Mouse (Mus musculus) large intestine, adult 2 months (tissue): Measurements from ENCODE around the gene Lrrc61. TPM values are rescaled to one million over a fixed set of nuclear protein-coding genes. Genes with fewer than 3 reads are reported as not detected.

Source experiments
- DNase-seq: peaks from one replicate; pipeline ENCODE4 v3.0.0-alpha.2; 2012; ENCODE audit warnings: low read depth, low spot score
- WGBS: fragments of 180-500 bp; shearing (Covaris S2); methylation state at CpG from one replicate; pipeline ENCODE4 v1.1.7; 2018; 5-methylcytosine and 5-hydroxymethylcytosine counted together
- polyA plus RNA-seq: library from polyadenylated mRNA; depleted of rRNA; stranded (reverse); fragments of >200 nt; gene quantifications from 2 replicates; pipeline ENCODE4 v1.2.3, GENCODE M21; 2012

Gene Lrrc61
- polyA plus RNA-seq, 1 experiment: 12.1 TPM

DNA sequence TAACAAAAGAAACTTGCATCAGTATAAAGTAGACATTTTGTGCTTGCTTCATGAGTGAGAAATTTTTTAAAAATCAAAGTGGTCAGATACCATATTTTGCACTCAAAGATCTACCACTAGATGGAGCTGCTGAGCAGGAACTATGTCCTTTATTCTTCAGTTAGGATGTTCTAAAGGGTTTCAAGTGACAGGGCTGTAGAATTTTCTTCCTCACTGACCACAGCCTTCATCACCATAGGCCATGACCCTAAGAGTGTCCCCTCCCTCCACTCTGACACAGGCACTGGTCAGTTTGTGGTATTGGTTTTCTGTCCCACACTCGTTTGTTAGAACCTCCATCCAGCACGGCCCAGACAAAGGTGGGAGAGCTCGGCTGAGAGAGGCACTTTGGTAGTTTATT lies 27.4 kb downstream of the Lrrc61 start:
- DNase-seq: no peak
- 76% methylated on average over 3 of the region's 3 CpGs for WGBS

DNA sequence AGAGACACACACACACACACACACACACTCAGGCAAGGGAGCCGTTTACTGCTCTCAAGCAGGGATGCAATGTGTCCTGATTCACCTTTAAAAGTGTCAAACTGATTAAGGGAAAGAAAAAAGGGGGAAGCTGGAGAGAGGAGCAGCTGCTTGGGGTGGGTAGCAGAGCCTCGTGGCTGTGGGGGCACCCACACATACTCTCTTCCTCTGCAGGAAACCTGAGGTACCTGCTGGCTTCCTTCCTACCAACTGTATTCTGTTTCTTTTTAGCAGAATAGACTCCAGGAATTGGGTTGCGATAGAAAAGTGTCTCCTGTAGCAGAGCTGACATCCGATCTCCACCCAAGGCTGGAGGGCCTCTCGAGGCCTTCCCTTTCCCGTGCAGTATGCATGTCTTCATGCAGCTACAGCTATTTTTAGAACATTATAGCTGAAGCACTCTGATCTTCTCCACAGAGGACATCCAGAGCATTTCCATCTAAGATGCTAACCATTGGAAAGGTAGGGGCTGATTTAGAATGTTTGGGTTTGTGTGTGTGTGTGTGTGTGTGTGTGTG lies 34.7 kb downstream of the Lrrc61 start, which contains the start of gene Gm45021:
Gene Gm45021 (plus strand): TSS at position 417 of the 557 bp plus-strand sequence.
- WGBS: 74% methylated on average over 6 of the region's 6 CpGs
- DNase-seq: no peak

DNA sequence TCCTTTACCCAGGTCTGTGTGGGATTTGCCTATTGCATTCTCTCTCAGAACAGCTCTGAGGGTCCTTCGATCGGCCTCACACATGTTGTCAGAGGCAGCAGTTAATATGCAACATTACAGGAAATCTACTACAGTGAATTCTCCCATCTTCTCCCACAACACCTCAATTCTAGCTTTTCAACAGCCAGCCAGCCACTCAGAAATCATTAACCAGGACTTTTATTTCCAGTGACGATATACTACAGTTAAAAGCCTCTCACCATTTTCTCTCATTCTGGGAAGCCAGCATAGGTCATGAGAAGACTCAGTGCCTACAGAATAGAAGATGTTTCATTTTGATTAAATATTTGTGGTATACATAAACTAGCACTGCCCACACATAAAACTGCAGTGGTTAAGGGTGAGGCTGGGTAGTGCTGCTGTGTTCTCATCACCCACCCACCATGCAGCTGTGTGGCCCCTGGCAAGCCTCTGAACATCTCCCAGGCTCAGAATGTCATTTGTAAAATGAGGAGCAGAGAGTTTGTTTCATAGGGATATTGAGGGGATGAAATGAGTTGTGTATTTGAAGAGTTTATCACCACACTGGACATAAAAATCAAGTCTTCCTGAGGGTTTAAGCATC lies 36.7 kb downstream of the Lrrc61 start:
- DNase-seq: no peak
- WGBS: 32% methylated on average over 3 of the region's 3 CpGs

DNA sequence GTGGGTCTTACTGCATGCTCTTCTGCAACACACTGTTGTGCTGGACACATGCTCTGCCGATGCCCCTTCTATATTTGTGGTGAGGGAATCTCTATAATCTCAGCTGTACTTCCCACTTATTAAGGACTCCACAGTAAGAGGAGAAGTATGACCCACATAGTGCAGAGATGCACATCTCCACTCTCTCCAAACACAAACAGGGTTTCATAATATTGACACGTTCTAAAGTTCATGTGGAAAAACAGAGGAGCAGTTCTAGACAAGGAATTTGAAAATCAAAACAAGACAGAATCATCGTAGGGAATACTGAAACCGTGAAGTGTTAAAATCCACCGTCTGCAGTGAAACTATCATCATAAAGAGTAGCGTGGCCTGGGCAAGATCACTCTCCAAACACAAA lies 37.3 kb downstream of the Lrrc61 start:
- WGBS: 61% methylated on average over 6 of the region's 6 CpGs
- no peak for DNase-seq

DNA sequence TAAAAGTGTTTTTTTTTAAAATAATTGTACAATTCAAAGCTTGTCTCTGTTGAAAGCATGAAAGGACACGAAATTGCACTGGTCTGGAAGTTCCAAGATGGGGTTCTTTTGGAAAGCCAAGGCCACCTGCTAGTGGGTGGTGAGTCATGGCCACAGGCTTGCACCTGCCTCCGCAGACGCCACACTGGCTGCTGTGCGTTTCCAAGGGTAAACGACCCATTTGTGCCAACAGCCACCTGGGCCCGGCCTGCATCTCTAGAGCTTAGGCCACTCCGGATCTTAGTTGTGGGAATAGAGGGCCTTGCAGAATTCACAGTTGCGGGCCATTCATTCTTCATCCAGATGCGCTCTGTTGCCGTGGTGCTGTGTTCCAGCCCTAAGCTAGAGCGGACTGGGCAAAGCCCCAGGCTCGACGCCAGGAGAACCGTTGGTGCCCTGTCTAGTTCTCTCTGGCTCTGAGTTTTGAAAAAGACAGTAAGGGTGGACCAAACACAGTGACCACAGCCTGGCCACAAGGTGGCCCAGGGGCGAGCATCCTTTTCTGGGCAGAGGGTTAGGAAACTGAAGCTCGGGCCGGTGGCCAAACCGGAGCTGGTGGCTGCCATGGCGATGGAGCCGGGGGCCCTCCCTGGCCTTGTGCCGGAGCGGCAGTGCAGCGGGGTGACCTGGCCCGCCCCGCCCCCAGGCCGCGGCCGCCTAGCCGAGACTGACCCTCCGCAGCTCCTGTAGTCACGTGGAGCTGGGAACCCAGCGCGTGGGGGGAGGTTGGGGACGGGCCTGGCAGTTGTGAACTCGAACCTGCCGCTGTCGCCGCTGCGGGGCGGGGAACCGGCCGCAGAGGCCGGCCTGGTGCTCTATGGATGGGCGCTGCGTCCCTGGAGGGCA lies 38.8 kb downstream of the Lrrc61 start, which contains the start of the genes Repin1 and Gm44965:
Gene Repin1 (plus strand): TSS at position 726 of the 885 bp plus-strand sequence.
Gene Gm44965 (plus strand): TSS at position 784 of the 885 bp plus-strand sequence.
- WGBS: 2% methylated on average over 45 of the region's 45 CpGs
- no peak for DNase-seq

DNA sequence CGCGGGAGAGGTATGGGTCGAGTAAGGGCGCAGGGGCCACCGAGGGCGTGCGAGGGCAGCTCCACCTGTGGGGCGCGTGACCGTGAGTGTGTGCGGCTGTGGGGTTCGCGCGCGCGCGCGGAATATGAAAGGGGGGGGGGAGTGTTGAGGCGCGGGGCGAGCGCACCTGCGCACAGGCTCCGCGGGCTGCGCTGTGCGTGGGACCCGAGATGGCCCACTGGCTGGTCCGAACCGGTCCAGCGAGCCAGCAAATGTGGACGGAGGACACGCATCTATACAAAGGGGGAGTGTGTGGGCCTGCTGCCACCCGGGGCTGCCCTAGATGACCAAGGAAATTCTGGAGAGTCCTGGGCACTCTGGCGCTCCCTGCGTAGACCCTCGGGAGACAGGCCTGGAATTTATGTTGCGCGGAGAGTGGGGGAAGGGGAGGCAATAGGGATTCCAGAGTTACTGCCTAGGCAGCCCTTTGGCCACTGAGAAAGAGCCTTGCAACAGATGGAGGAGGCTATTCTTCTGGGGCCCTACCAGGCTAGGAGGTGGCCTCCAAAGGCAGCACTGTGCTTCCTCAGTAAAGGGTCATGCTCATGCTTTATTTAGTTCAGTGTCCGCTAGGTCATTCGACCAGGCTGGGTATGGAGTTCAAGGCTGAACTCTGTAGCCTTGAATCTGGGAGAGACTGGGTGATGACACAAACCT lies 39.6 kb downstream of the Lrrc61 start:
- no peak for DNase-seq
- under 1% methylated on average over 40 of the region's 41 CpGs for WGBS

DNA sequence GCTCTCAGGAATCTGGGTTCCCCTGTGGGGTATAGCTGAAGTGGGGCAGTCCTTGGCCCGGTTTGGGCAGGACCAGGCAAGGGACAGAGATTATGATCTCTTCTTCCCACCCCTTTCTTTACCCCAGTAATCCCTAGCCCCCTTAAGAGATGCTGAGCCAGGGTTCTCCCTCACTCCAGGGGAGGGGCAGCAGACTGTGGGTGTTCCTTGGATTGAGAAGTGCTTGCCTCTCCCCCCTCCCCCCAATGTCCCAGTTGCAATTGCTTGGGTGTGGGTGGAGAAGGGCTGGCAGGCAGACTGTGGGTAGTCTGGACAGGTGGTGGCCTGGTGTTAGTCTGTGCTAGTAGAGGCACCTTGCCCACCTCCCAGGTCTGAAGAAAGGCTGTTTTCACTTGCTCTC lies 40.7 kb downstream of the Lrrc61 start:
- 41% methylated on average over 1 of the region's 1 CpGs for WGBS
- no peak for DNase-seq

DNA sequence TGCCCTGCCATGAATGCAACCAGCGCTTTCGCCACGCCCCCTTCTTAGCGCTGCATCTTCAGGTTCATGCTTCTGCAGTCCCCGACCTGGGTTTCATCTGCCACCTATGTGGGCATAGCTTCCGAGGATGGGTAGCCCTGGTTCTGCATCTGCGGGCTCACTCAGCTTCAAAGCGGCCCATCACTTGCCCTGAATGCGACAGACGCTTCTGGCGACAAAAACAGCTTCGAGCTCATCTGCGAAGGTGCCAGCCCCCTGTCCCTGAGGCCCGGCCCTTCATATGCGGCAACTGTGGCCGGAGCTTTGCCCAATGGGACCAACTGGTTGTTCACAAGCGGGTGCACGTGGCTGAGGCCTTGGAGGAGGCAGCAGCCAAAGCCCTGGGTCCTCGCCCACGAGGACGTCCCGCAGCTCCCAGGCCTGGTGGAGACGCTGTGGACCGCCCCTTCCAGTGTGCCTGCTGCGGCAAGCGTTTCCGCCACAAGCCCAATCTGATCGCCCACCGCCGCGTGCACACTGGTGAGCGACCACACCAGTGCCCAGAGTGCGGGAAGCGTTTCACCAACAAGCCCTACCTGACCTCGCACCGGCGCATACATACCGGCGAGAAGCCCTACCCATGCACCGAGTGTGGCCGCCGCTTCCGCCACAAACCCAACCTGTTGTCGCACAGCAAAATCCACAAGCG lies 42.1 kb downstream of the Lrrc61 start:
- WGBS: 97% methylated on average over 45 of the region's 45 CpGs
- DNase-seq: no peak

DNA sequence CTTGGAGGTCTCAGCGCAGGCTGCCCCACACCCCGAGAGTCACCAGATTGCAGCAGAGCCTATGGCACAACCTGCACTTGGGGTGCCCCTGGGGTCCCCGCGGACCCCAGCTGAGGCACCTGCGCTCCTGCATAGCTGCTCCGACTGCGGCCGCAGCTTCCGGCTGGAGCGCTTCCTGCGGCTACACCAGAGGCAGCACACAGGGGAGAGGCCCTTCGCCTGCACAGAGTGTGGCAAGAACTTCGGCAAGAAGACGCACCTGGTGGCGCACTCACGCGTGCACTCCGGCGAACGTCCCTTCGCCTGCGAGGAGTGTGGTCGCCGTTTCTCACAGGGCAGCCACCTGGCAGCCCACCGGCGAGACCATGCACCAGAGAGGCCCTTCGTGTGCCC lies 42.6 kb downstream of the Lrrc61 start:
- DNase-seq: no peak
- 97% methylated on average over 27 of the region's 27 CpGs for WGBS

DNA sequence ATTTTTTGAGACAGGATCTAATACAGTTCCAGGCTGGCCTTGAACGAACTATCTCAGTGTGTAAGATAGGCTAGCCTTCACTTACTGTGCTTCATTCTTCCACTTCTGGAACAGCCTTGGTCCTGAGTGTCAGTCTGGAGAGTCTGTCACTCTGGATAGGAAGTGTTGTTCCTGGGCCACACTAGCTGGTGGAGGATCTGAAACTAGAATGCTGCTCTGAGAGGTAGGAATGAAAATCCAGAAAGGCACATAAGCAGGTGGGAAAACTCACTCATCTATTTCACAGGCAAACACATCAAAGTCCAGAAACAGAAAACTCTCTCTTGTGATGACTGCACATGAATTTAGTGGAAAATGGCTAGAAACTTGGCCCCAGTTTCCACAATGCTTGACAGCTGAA lies 46.0 kb downstream of the Lrrc61 start:
- DNase-seq: no peak
- WGBS: 90% methylated on average over 1 of the region's 1 CpGs

DNA sequence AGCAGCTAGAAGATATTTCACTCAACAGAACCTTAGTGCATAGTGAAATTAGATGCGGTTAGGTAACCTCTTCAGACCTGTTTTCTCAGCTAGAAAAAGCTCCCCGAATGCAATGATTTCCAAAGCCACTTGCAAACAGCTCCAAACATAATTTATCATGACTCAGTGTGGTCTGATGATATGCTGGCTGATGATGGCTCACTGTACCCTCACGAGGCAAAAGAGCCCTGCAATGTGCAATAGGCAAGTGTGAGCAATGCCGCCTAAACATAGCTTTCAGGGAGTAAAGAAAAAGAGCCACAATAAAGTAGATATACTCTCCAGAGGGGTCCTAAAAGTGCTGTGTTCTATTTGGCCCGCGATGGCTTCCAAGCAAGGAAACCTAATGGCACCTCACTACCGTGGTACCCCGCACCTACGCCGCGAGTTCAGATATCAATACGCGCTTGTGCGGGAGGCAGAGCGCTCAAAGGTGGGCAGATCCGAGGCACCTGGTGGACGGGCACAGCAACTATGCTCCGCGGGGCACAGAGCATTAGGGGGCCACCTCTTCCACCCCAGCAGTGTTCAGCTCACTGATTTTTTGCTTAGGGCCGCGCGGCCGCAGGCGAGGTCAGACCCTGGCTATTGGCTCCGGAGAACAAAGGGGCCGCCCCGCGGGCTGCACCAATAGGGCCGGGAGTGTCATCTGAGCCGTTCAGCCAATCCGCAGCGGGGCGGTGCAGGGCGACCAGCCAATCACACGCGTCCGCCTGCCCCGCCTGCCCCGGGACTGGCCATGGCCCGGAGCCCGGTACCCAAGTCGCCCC lies 46.9 kb downstream of the Lrrc61 start, which contains the start of gene Zfp775:
Gene Zfp775 (plus strand): TSS at position 793 of the 809 bp plus-strand sequence.
- WGBS: 4% methylated on average over 42 of the region's 42 CpGs
- DNase-seq: no peak

DNA sequence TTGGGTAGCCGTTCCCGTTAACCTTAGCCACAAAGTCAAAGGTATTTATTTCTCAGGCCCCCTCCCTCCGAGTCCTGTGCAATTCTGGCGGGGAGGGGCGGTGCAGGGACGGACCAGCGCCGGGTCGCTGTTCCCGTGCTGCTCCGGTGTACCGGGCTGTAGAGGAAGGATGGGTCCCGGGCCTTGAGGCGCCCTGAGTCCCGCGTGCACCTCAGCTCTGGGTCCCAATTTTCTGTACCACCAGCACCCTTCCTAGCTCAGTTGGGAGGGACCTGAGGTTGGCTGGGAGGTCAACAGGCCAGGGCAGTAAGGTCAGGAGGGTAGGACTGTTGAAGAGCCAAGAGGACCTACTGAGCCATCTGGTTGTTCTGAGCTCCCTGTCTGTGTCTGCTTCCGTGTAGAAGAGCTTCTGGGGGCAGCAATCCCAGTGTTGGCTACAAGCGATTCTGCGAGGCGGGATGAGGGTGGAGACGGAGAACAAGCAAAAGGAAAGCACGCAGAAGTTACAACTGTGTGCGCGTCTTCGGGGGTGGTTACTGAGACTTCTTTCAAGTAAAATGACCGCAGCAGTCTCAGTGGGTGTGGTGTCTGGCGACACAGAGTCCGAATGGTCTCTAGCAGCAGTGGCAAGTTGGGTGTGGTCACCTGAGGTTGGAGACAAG lies 47.6 kb downstream of the Lrrc61 start:
- WGBS: 0% methylated on average over 28 of the region's 28 CpGs
- no peak for DNase-seq

DNA sequence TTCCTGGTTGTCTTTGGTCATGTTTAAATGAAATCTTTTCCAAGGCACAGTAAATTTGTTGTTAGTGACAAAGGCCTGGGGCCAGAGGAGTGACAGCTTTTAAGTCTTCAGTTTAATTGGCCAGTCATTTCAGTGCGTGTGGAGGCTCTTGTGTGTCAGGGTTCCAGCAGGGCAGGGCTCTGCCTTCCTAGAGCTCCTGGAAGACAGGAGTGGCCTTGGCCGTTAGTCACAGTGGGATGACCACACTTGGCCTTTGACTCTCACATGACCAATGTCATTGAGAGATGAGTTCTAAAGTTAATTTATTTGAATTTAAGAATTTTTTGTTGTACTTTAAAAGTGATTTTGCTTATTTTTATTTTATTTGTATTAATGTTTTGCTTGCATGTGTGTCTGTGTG lies 53.5 kb downstream of the Lrrc61 start:
- 74% methylated on average over 2 of the region's 2 CpGs for WGBS
- no peak for DNase-seq

DNA sequence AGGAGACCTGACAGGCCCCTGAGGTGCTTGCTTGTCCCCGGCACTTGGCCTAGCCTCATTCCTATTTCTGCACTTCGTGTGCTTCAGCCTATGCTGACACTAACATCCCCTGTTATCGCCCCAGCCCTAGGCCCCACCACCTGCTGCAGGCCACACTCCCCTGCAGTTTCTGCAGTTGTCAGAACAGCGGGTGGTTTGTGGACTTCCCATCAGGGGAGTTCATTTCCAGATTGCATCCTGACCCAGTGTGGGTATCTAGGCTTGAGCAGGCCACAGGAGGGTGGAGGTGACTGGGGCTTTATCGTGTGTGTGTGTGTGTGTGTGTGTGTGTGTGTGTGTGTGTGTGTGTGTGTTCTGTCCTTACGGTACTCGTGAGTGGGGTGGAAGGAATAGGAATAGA lies 54.9 kb downstream of the Lrrc61 start:
- DNase-seq: no peak
- WGBS: 86% methylated on average over 7 of the region's 7 CpGs

DNA sequence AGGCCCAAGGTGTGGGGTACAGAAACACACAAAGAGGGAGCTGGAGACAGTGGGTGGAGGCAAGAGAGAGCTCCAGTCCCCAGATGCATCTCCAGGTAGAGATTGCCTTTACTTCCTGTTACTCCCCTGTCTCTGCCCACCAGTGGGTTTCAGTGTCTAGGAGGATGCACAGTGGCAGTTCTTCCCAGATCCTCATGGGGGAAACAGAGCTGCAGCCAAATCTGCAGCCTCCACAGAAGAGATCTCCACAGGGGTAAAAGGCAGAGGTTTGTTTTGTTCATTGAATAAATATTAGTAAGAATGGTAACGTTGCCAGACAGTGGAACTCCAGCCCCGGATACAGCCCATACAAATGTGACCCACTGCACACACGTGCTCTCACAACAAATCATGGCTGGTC lies 56.1 kb downstream of the Lrrc61 start:
- DNase-seq: no peak
- WGBS: 52% methylated on average over 3 of the region's 3 CpGs

DNA sequence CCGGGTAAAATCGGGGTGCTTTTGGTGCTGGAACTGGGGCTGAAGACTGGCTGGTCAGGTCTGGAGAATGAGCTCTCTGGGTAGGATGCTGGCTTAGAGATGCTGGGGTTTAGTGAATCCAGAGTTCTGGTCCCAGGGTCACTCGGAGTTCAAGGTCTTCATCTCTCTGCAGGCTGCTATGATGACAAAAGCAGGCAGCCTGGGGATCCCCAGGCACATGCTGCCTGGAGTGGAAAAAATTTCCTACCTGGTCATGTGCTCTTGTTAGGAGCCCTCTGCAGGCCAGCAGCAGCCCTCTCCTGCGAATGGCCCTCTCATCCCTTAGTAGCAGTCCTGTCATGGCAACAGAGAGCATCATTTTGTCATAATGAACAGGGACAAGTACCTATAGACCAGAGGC lies 58.9 kb downstream of the Lrrc61 start:
- no peak for DNase-seq
- 92% methylated on average over 4 of the region's 4 CpGs for WGBS

DNA sequence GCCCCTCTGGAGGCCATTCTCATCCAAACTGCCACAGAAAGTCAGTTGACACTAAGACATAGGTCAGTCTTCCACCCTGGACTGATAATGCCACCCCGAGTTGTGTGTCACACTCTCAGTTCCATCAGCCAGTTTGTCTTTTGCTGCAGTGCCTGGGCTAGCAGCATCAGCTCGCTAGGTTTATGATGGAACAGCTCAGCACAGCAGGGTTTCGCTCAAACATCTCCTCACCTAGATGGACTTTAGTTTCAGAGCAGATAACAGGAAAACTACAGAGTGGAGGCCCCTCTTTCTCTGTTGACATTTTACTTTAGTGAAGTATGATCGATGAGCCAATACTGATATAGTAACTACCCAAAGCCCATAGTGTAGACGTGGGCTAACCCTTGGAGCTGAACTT lies 60.2 kb downstream of the Lrrc61 start:
- no peak for DNase-seq
- 92% methylated on average over 5 of the region's 5 CpGs for WGBS

DNA sequence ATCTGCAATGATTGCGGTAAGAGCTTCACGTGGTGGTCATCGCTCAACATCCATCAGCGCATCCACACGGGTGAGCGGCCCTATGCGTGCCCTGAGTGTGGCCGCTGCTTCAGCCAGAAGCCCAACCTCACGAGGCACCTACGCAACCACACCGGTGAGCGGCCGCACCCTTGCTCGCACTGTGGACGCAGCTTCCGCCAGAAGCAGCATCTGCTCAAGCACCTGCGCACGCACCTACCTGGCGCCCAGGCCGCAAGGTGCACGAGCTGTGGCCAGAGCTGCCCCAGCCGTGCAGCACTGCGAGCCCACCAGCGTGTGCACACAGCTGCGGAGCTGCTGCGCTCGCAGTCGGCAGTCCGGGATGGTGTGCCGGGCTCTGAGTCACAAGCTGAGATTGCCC lies 65.4 kb downstream of the Lrrc61 start:
- 96% methylated on average over 30 of the region's 30 CpGs for WGBS
- no peak for DNase-seq
